Mouse (Mus musculus) fat pad, adult 2 months (tissue): ENCODE data around the gene Yipf4.
"Not testable (repeated sequence)": the region's sequence is repeated elsewhere in the genome, so short reads cannot be mapped to it uniquely, and the experiment has no call there.

Source experiments
- DNase-seq: peaks from one replicate; pipeline ENCODE4 v3.0.0-alpha.2; 2011; ENCODE audit warnings: low read depth, low spot score; ENCODE audit errors: extremely low read depth

Gene Yipf4

GRCm38 (mm10) chr17:74489024-74489900 lies at the start of gene Yipf4:
TSS of gene Yipf4 (plus strand) at chr17:74489493.
- DNase-seq: peak; percentile 68

DNA sequence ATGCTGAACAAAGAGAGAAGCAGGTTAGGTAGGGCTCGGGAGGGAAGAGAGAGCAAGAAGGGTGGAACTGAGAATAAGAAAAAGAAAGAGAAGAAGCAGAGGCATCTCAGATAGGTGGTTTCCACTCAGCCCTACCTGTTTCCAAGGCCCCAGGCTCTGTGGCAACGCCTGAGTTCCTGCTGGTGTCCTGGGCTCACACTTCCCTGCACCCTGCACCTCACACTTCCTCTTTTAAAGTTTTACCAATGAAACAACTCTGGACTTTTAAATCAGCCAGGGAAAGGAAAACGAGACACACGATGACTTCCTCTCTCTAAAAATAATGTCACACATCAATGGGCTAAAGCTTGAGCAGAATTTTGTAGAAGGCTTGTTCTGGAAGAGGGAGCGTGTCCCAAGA lies 48.8 kb upstream of the Yipf4 start:
- DNase-seq: no peak

DNA sequence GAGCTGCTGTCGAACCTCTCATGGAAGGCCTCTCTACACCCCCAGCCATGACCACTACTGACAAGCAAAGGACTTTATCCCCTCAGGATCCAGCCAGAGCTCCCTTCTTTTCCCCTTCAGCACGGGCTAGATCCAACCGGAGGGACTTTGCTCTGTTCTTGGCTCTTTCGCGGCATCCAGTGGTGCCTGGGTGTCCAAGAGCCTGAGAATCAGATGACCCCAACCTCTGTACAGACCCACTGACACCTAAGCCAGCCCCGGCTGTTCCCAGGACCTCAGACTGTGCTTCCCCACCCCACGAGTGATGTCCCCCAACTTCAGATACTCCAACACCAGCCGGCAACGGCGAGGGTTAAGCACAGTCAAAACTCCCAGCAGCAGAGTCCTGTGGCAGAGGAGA lies 39.5 kb upstream of the Yipf4 start:
- no peak for DNase-seq

- no peak for DNase-seq
These were observed 35.4 kb upstream of the Yipf4 start for GRCm38 (mm10) chr17:74453928-74454327.

DNA sequence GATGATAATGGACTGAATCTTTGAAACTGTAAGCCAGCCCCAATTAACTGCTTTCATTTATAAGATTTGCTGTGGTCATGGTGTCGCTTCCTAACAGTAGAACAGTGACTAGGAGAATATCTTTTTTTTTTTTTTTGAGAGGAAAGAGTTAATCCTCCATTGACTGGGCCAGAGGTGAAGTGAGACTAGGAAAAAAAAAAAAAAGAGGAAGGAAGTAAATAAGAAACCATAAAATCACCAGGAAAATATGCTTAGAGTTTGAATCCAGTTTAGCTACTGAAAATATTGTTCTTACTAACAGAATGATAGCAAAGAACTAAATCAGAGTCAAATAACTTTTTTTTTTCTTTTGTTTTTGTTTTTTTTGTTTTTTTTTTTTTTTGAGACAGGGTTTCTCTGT lies 34.6 kb upstream of the Yipf4 start:
- DNase-seq: no peak

GRCm38 (mm10) chr17:74455426-74455825 lies 33.9 kb upstream of the Yipf4 start:
- DNase-seq: no peak

GRCm38 (mm10) chr17:74456825-74457224 lies 32.5 kb upstream of the Yipf4 start:
- no peak for DNase-seq

DNA sequence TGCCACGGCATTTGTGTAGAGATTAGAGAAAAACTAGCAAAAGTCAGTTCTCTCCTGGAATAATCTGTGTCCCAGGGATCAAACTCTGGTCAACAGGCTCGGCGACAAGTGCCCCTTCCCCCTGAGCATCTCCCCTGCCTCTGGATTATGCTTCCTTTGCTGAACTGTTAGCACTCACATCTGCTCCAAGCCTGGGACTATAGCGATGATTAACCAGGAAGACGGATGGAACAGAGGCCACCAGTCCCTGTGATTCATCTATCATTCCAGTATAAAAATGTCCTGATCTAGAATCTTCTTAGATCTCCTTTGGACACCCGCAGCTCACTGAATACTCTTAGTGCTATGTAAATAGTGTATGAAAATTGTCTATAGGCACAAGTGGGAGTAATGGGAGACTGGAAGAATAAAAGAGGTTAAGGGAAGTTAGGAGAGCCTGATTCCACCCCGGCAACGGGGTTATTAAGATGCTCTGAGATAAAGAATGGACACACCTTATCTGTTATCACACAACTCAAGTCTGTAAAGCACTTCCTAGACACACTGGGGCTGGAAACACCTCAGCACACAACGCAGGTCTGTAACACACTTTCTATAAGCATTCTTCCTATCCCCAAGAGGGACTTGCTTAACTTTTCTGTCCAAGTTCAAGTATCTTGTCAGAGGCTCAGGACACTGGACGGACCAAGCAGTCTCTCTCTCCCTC lies 31.2 kb upstream of the Yipf4 start:
- no peak for DNase-seq

DNA sequence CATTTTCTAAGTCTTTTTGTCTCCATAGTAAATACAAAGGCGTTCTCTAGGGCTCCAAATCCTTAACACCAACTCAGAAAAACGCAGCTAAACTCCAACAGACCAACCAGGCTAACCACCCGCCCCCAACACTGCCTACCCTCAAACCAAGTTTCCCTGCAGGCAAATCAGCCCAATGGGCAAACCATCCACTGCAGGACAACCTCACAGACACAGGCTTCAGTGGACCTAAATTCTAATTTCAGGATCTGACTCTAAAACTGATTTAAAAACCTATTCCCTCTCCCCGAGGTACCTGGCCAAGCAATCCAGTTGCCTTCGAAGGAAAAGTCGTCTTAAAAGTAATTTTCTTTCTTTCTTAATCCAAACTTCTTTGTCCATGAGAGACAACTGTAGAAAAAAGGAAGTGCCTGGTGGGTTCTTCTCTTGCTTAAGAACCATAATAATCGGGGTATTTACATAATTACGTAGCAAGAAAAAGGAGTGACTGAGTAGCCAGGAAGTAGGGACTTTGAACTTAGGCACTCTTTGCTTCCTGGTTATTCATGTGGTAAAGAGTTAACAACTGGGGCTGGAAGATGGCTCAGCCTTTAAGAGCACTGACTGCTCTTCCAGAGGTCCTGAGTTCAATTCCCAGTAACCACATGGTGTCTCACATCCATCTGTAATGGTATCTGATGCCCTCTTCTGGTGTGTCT lies 30.4 kb upstream of the Yipf4 start, which contains the start of gene Nlrc4:
Nlrc4 (minus strand) TSS at position 432 of the 698 bp plus-strand sequence.
- DNase-seq: no peak

DNA sequence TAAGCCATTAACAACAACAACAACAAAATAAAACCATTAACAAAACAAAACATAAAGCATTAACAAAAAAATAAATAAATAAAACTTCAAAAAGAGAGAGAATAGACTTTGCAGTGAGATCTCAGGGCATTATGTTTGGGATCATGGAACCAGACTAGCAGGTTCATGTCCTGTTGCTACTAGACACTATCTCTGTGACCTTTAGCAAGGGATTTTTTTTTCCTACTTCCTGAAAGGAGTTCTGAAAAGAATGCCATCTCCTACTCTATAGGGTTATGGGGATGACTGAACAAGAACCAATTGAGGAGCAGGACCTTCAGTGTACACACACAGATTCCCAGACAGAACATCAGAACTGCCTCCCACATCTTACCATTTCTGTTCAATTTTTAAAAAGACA lies 25.8 kb upstream of the Yipf4 start:
- peak; percentile 21 for DNase-seq

DNA sequence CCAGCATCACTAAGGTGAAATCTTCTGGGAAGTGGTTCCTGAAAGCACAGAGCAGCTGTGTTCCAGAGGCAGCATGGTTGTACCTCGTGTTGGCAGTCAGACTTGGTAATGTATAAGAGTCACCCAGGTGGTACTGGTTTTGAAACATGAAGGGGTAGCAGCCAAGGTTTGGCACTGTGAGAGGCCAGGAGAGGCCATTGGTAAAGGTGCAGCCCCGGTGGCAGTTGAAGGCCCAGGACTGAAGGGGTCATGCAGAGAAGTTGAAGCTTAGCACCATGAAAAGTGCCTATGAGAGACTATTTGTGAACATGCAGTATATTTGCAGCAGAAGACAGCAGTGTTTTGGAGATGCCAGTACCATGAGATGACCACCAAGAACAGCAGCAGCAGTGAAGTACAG lies 21.3 kb upstream of the Yipf4 start:
- not testable (repeated sequence) for DNase-seq

- DNase-seq: not testable (repeated sequence)
These were observed 19.2 kb upstream of the Yipf4 start for GRCm38 (mm10) chr17:74470133-74470532.

GRCm38 (mm10) chr17:74480361-74481069 lies 8.8 kb upstream of the Yipf4 start:
- no peak for DNase-seq

DNA sequence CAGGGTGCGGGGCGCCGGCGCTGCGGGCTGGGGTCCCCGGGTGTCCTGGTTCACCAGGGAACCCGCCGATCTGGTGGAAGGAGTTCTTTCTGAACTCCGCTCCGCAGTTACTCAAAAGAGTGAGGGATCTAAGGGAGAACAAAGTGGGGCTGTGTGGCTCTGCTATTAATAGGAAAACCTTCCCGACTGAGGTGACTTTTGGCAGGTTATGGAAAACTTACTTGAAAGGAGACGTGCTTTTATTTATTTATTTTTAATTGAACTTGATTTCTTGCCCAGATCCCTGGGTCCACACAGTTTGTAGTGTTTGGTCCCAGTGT lies 568 bp downstream of the Yipf4 start:
- DNase-seq: no peak

DNA sequence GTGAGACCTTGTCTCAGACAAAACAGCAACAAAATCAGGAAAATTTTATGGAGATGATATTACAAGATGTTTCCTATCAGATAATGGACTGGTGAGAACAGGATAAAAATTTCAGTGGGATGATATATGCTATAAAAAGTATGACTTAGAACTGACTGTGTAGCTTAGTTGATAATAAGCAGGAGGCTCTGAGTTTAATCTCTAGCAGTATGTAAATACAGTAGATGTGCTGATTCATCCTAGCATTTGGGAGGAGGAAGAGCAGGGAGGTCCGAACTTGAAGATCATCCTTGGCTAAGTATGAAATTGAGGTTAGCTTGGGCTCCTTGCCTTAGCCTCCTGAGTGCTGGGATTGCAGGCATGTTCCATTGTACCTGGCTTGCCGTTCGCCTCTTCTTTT lies 2.3 kb downstream of the Yipf4 start:
- no peak for DNase-seq

GRCm38 (mm10) chr17:74500204-74500603 lies 10.9 kb downstream of the Yipf4 start:
- no peak for DNase-seq

GRCm38 (mm10) chr17:74501085-74501484 lies 11.8 kb downstream of the Yipf4 start:
- DNase-seq: no peak

DNA sequence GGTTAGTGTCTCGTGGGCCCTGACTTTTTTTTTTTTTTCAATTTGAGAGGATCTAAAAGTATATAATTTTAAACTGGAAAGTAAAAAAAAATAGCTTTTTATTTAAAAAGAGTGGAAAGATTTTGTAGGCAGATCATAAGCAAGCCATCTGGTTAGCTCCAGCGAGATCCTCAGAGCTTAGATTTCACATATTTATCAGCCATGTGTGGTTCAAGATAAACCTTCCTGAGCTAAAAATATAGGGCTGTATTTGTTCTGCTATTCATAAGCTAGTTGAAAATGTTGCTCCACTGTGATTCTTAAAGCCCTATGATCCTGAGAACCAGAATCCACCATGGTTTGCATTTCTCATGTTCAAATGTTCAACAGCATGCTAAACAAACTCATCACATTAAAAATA lies 18.6 kb downstream of the Yipf4 start:
- no peak for DNase-seq

DNA sequence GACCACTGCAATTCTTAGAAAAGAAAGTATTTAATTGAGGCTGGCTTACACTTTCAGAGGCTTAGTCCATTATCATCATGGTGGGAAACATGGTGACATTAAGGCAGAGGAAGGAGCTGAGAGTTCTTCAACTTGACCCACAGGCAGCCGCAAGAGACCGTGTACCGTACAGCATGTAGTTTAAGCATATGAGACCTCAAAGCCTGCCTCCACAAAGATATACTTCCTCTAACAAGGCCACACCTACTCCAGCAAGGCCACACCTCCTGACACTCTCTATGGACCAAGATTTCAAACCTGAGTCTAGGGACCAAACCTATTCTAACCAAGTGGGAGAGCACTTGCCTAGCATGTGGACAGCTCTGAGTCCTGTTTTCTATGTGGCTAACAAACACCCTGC lies 19.3 kb downstream of the Yipf4 start:
- no peak for DNase-seq

DNA sequence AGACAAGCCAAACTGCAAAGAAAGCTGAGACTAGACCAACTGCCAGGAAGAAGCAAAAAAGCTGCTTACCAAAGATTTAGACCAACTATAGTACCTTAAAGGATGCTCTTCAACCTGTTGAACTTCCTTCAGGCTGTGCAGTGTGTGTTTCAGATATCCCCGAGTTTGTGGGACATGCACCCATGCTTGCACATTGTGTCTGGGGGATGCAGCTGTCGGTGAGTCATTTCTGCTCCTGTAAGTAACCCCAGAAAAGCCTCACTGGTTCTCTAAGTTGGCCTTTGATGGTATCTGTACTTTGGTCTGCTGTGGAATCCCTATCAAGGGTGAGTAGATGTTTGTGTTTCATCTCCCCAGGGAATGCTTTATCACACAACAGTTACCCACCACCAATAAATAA lies 23.0 kb downstream of the Yipf4 start:
- DNase-seq: no peak
